Mouse (Mus musculus) bone marrow, adult 2 months (tissue): ENCODE results near the gene Gfpt2. TPM values are rescaled to one million over a fixed set of nuclear protein-coding genes. Genes with fewer than 3 reads are reported as not detected.
"Not testable (repeated sequence)": the region's sequence is repeated elsewhere in the genome, so short reads cannot be mapped to it uniquely, and the experiment has no call there.

Source experiments
- H3K27ac ChIP-seq: fragments of 200-500 bp; 2 replicates; pipeline ENCODE4 v1.5.1; 2012; ENCODE audit warnings: low read depth, mild to moderate bottlenecking, control low read depth, inconsistent platforms, low read length; ENCODE audit not compliant: control insufficient read depth, poor library complexity, insufficient read depth
- H3K4me1 ChIP-seq: fragments of 200-500 bp; 2 replicates; pipeline ENCODE4 v1.6.1; 2011; ENCODE audit warnings: low read length; ENCODE audit not compliant: control insufficient read depth, insufficient read depth
- H3K4me3 ChIP-seq: fragments of 200-500 bp; replicated peaks from 2 replicates; pipeline ENCODE3; 2011; ENCODE audit warnings: mild to moderate bottlenecking, low read depth, low read length, control low read depth; ENCODE audit not compliant: control insufficient read depth
- CTCF ChIP-seq: fragments of 200-500 bp; IDR thresholded peaks from 2 replicates; pipeline ENCODE4 v1.5.1; 2011; ENCODE audit warnings: low read length, control low read depth; ENCODE audit not compliant: control insufficient read depth, insufficient read depth
- POLR2A ChIP-seq: fragments of 200-500 bp; IDR thresholded peaks from 2 replicates; pipeline ENCODE4 v1.6.1; 2011; ENCODE audit warnings: low read depth, mild to moderate bottlenecking, control low read depth, low read length, borderline replicate concordance; ENCODE audit not compliant: control insufficient read depth
- WGBS: fragments of 180-500 bp; shearing (Covaris S2); methylation state at CpG from one replicate; pipeline ENCODE4 v1.1.7; 2018; 5-methylcytosine and 5-hydroxymethylcytosine counted together
- polyA plus RNA-seq: library from polyadenylated mRNA; stranded (reverse); fragments of >200 nt; gene quantifications from 2 replicates; pipeline ENCODE4 v1.2.4, GENCODE M21; 2011; ENCODE audit warnings: low replicate concordance; ENCODE audit not compliant: missing spikeins, insufficient read depth, insufficient read length

Gene Gfpt2
- polyA plus RNA-seq, 1 experiment: 3.2 TPM

DNA sequence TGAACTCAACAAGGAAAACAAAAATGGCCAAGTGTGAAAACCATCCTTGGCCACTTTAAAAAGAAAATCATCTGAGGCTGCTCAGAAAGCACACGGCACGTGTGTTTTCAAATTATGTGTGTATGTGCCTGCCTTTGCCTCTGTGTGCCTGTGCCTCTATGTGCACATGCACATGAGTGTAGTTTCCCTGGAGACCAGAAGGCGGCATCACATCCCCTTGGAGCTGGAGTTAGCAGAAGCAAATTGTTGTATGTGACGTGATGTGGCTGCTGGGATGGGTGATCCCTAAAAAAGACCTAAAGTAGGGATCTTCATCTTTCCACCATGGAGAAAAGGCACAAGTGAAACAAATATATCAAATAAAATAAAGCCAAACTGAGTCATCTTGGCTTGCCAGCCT is 9.8 kb downstream of the Gfpt2 start:
- no peak overlapping the region for H3K4me3 ChIP-seq
- no peak overlapping the region for H3K27ac ChIP-seq
- H3K4me1 ChIP-seq: no peaks in the 10 kb centered on the region
- no peak for TF ChIP-seq CTCF
- TF ChIP-seq POLR2A: no peak
- 85% methylated on average over 4 of the region's 4 CpGs for WGBS

DNA sequence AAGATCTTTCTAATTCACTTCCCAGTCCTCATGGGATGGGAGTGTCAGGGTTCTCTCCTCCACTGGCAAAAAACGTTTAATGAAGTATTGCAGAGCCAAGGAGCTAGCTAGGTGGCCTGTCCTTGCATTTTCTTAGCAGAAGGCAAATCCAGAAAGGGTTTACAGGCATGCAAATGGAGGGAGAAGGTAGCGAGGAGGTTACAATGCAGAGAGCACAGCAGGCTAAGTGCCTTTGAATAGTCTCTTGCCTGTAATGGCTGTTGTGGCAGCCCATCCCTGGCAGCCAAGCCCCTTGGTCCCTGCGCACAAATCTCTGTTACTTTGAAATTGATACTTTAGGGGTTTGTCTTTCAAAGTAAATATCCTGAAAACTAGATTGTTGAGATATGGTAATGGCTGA is 12.2 kb downstream of the Gfpt2 start:
- no peaks in the 10 kb centered on the region; the same call in 1 of the 2 replicates for H3K4me1 ChIP-seq
- no peak overlapping the region for H3K4me3 ChIP-seq
- H3K27ac ChIP-seq: no peak overlapping the region
- TF ChIP-seq POLR2A (no peak), CTCF (no peak)
- WGBS: 62% methylated on average over 3 of the region's 3 CpGs

DNA sequence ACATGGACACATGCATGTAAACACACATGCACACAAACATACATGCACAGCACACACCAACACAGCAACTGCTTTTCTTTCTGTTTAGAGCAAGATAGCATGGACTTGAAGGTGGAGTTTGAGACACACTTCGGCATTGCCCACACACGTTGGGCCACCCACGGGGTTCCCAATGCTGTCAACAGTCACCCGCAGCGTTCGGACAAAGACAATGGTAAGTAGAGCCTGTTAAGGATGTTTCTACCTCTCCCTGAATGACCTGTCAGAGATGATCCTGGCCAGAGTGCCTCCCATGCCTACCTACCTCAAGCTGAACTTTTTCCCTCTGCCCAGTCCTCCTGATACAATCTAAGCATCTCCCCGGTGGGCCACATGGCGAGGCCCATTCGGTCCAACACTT is 15.0 kb downstream of the Gfpt2 start:
- no peak overlapping the region for H3K4me3 ChIP-seq
- H3K27ac ChIP-seq: no peak overlapping the region
- WGBS: 87% methylated on average over 9 of the region's 9 CpGs
- TF ChIP-seq CTCF: no peak
- no peak for TF ChIP-seq POLR2A
- no peaks in the 10 kb centered on the region; the same call in 1 of the 2 replicates for H3K4me1 ChIP-seq

DNA sequence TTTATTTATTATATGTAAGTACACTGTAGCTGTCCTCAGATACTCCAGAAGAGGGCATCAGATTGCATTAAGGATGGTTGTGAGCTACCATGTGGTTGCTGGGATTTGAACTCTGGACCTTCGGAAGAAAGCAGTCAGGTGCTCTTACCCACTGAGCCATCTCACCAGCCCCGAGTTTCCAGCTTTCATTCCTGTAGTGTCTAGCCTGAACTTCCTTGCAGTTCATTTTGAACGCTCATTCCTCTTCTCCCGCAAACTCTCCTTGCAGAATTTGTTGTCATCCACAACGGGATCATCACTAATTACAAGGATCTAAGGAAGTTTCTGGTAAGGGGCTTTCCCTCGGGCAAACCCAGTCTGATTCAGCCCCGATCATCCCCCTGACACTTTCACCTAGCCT is 16.7 kb downstream of the Gfpt2 start:
- not testable (repeated sequence) for H3K4me3 ChIP-seq, H3K4me1 ChIP-seq, H3K27ac ChIP-seq
- WGBS: 63% methylated on average over 7 of the region's 7 CpGs

DNA sequence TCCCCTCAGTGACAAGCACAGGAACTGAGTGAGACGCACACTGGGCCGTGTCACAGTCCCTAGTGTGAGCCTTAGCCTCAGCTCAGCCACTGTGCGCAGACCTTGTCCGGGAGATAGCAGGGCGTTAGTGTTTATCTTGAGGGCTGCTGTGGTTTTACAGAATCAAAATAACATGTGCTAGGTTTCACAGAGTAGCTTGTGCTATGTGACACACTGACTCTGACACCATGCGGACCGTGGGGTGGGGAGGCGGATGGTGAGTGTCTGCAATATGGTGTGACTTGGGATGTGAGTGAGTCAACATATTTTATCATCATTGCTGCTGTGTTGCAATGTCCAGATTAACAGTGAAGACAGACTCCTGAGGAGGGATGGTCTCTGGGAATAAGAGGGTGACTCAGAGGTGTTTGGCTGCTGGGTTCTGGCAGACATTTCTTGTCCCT is 17.1 kb downstream of the Gfpt2 start:
- no peak for TF ChIP-seq CTCF
- TF ChIP-seq POLR2A: no peak
- Histone ChIP-seq H3K4me1 (no peaks in the 10 kb centered on the region; the same call in 1 of the 2 replicates), H3K27ac (no peak overlapping the region), H3K4me3 (no peak overlapping the region)
- WGBS: 39% methylated on average over 8 of the region's 8 CpGs

DNA sequence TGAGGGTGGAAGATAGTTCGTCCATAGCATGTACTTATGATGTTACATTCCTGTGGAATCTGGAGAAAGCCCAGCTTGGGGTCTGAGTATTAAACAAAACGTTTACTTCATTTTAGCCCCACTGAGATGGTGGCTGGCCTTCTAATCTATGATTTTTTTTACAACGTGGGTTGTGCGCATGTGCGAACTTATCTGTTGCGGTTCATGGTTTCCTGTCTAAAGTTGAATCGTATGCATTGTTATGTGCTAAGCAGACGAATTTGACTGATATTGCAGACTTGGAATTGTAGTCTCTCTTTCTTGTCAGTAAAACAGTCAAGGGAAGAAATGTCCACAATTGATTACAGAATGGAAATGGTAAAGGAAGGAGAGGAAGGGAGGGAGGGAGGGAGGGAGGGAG is 17.9 kb downstream of the Gfpt2 start:
- Histone ChIP-seq H3K27ac (no peak overlapping the region), H3K4me3 (no peak overlapping the region), H3K4me1 (no peaks in the 10 kb centered on the region; the same call in 1 of the 2 replicates)
- TF ChIP-seq CTCF (no peak), POLR2A (no peak)
- 22% methylated on average over 8 of the region's 8 CpGs for WGBS

DNA sequence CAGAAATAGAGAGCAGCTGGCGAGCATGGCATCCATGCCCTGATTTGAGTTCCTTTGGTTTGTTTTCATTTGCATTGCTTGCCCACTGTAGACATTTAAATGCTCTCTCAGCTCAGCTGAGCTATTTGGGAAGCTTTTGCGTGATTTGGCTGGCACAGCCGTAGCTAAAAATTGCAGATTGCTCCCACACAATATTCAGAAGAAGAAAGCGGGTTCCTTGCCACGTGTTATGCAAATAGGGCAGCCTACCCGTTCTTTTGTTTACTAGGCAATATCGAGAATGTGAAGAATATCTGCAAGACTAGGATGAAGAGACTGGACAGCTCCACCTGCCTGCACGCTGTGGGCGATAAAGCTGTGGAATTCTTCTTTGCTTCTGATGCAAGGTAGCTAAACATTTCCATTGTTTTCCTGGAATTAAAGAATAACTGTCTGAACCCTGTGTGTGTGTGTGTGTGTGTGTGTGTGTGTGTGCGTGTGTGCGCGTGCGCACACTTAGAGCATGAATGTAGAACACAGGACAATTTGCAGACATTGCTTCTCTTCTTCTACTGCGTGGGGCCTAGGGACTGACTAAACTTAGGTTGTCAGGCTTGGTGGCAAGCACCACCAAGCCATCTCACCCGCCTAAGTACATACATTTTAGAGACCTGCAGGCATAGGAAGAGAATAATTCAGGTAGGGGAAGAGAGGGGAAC is 25.0 kb downstream of the Gfpt2 start:
- 85% methylated on average over 15 of the region's 15 CpGs for WGBS
- no peak overlapping the region for H3K27ac ChIP-seq
- H3K4me3 ChIP-seq: no peak overlapping the region
- TF ChIP-seq POLR2A: no peak
- no peak for TF ChIP-seq CTCF
- H3K4me1 ChIP-seq: no peaks in the 10 kb centered on the region

DNA sequence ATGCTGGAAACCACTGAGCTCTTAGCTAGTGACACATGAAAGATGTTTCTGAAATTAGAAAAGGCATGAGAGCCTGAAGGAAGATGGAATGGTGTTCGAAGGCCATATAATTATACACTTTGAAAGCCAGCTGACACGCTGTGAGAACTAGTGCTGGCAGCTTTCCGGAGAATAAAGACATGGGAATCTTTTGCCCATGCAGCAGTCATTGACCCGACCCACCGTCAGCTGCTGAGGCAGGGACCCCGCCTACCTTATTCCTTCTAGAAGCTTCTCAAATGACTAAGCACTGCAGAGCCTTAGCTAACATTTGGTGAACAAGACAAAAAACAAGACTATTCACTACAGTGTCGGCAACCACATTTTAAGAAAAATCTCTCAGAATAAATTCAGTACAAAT is 25.7 kb downstream of the Gfpt2 start:
- H3K27ac ChIP-seq: no peak overlapping the region
- no peak for TF ChIP-seq CTCF
- no peak for TF ChIP-seq POLR2A
- WGBS: 87% methylated on average over 7 of the region's 7 CpGs
- H3K4me3 ChIP-seq: no peak overlapping the region
- no peaks in the 10 kb centered on the region for H3K4me1 ChIP-seq

DNA sequence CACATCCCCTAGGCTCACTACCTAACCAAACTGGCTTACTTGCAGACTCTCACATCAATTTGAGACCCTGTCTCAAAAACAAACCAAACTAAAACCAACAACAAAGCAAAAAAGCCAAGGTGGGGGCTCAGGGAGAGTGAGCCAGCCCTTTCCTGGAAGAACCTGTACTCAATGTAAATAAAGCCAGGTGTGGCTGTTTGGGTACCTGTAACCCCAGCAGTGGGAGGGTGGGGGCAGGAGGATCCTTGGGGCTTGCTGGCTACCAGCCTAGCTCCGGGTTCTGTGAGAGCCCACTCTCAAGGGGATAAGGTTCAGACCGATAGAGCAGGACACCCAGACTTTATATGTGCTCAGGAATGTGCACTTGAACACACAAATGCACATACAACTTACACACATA is 26.9 kb downstream of the Gfpt2 start:
- TF ChIP-seq POLR2A (no peak), CTCF (no peak)
- Histone ChIP-seq H3K4me3 (no peak overlapping the region), H3K4me1 (no peaks in the 10 kb centered on the region), H3K27ac (no peak overlapping the region)
- WGBS: 69% methylated on average over 2 of the region's 2 CpGs
